Mouse (Mus musculus) CD8-positive naive resting alpha-beta T cell, adult 2 months (primary cell): ENCODE results near the gene Zfp607b.
A peak's percentile ranks its signal among the peaks of the same experiment; 100 is the strongest.

ENCODE experiments used
- DNase-seq, 2 experiments: peaks; one replicate each; pipeline ENCODE4 v3.0.0; 2022; ENCODE audit warnings: low read depth in 2 of 2, low spot score in 2 of 2

Gene Zfp607b

GRCm38 (mm10) chr7:27685220-27685619 lies 3.9 kb upstream of the Zfp607b start:
- DNase-seq, result no peak

- DNase-seq, result no peak
These were observed 3.5 kb upstream of the Zfp607b start for GRCm38 (mm10) chr7:27685681-27686080.

DNA sequence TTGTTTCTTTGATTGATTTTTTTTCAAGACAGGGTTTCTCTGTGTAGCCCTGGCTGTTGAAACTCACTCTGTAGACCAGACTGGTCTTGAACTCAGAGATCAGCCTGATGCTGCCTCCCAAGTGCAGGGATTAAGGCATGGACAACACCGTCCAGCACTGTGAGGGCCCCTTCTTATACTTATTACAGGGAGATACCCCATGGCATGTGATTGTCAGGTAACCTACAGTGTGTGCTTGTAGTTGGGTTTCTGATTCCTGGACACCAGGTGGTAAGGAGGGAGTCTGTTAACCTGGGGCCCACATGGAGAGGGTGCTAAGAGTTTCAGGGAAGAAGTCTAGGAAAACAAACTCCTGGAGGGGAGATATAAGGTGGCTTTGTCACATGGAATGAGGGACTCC lies 2.1 kb upstream of the Zfp607b start:
- no peak for DNase-seq

DNA sequence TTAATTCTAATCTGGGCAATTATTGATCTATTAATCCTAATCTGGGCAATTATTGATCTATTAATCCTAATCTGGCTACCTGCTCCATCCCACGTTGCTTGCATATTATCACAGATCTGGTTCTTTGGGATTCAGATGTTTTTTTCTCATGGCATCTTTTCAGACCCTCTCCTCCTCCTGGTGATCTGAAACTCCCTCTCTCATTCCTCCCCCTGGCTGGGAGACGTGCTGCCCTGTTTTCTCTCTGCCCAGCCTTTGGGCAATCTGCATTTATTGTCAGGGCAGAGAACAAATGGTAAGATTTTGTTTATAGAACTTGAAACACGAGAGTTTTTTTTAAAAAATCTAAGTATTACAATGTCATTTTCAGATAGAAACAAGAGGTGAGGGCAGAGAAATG lies 1.3 kb upstream of the Zfp607b start:
- no peak for DNase-seq

DNA sequence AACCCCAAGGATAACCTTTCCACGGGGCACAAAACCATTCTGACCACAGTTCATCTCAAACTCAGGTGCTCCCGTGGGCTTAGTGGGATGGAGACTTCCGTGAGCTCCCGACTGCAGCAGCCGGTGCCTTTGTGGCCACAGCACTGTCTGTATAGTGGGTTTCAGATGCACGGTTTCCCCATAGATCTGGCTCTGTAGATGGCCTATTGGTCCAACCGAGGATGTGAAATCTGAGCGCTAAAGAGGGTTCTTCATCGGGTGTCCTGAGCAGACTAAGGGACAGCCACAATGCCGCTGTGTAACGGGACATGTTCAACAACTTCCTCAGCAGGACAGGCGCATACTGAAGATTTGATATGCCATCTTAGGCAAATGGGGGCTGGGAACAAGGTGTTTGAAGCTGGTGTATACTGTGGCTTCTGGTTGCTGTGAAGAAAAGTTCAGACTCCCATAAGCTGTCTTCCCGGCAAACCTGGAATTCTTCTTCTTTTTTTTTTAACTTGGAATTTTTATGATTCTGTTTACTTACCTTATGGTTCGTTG lies 823 bp upstream of the Zfp607b start:
- no peak for DNase-seq

- peak; percentile 31 to 53 for DNase-seq
These were observed 1.9 kb downstream of the Zfp607b start for GRCm38 (mm10) chr7:27691076-27691475.

GRCm38 (mm10) chr7:27696711-27697110 lies 7.6 kb downstream of the Zfp607b start:
- no peak for DNase-seq

DNA sequence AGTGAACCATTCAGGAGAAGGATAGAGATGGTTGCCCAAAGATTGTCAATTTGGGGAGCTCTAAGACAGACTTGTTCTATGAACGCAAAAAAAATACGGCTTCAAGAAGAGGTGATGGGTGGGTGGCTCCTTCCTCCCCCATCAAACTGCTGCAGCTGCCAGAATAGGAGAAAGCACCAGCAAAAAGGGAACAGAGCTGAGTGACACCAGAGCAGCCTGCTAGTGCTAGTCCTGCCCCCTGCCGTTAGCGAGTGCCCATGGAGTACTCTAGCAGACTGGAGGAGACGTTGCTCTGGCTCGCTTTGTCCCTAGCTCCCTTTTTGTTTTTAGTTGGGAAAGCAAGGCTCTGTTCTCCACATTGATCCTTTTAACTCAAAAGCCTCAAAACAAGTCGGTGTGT lies 21.3 kb downstream of the Zfp607b start:
- no peak for DNase-seq

GRCm38 (mm10) chr7:27721951-27722350 lies 32.8 kb downstream of the Zfp607b start:
- no peak for DNase-seq

- DNase-seq, result peak; percentile 25 to 56
These were observed 36.7 kb downstream of the Zfp607b start for GRCm38 (mm10) chr7:27725566-27726538.

DNA sequence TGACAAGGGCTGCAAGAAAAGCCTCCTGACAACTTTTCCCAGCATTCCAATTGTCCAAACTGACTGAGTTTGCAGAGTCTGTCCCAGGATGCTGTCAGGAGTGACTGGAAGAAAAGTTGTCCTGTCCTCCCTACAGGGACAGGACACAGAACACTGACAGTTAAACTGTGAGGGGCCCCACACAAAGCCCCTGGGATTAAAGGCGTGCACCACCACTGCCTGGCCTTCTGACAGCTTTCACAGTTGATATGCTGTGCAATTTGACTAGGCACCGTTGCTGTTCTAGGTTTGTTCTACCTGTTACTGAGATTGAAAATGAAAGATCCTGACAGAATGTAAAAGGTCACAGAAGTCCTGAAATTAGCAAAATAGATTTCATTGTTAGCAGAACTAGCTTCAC lies 38.3 kb downstream of the Zfp607b start:
- no peak for DNase-seq

GRCm38 (mm10) chr7:27731281-27731883 lies 42.2 kb downstream of the Zfp607b start, which contains the start of gene Zfp60:
TSS of gene Zfp60 (plus strand) at chr7:27731389.
- DNase-seq, result peak; percentile 69 to 79

GRCm38 (mm10) chr7:27731946-27732345 lies 42.8 kb downstream of the Zfp607b start:
- DNase-seq, result peak in 1 of 2 experiments; percentile 20

DNA sequence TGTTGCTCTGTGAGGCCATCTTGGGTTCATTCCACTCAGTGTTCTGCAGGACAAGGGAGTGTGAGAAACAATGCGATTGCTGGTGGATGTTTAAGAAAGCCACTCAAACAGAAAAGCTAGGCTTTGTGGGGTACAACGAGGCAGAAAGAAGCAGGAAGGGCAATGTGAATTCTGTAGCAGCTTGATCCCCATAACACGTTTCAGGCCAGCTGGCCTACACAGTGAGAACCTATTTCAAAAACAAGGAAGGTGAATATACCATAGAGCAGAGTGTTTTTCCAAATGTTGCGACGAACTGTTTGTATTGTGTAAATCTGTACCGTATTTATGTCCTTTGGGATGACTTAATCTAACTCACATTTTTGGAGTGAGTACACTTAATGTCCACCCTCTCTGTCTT lies 43.4 kb downstream of the Zfp607b start:
- DNase-seq, result no peak

GRCm38 (mm10) chr7:27735457-27735856 lies 46.3 kb downstream of the Zfp607b start:
- DNase-seq, result no peak
